Mouse (Mus musculus) megakaryocyte progenitor cell, adult 5-6 weeks (primary cell): ENCODE data around the gene Lum. TPM values are rescaled to one million over a fixed set of nuclear protein-coding genes. Genes with fewer than 3 reads are reported as not detected.

ENCODE experiments used
- total RNA-seq, 2 experiments: library from RNA; stranded (forward) in 1 of 2; stranded (reverse) in 1 of 2; fragments of 157-497, 149-512 nt in 1 of 2; fragments of 200-1000 nt in 1 of 2; gene quantifications; 2 replicates each; pipeline versions ENCODE4 v1.2.3 to v1.2.4; 2015 to 2017

The Lum gene
- total RNA-seq, 2 experiments from 2014 or later = not detected

Other genes starting within 250 kb of the Lum start
- not detected in 2 replicates for gene Dcn, start 85.5 kb upstream of the Lum start, total RNA-seq (2015)
- gene Dcn, start 85.5 kb upstream of the Lum start, total RNA-seq (2017) = not detected in 2 replicates
- not detected in 2 replicates for gene Kera, start 41.8 kb downstream of the Lum start, total RNA-seq (2015)
- gene Kera, start 41.8 kb downstream of the Lum start, total RNA-seq (2017) = not detected in 2 replicates
- not detected in 2 replicates for gene Epyc, start 78.9 kb downstream of the Lum start, total RNA-seq (2015)
- not detected in 2 replicates for gene Epyc, start 78.9 kb downstream of the Lum start, total RNA-seq (2017)
- gene Ccer1, start 127.9 kb downstream of the Lum start, total RNA-seq (2015) = not detected in 2 replicates
- not detected in 2 replicates for gene Ccer1, start 127.9 kb downstream of the Lum start, total RNA-seq (2017)
- not detected in 2 replicates for gene C030005K15Rik, start 161.6 kb downstream of the Lum start, total RNA-seq (2015)
- not detected in 2 replicates for gene C030005K15Rik, start 161.6 kb downstream of the Lum start, total RNA-seq (2017)